Mouse (Mus musculus): ENCODE data around the gene Dysf. TPM values are rescaled to one million over a fixed set of nuclear protein-coding genes. Genes with fewer than 3 reads are reported as not detected.
A peak's percentile ranks its signal among the peaks of the same experiment; 100 is the strongest.

Gene Dysf
- total RNA-seq, 1 experiment from 2014 or later: 48.0 TPM

DNA sequence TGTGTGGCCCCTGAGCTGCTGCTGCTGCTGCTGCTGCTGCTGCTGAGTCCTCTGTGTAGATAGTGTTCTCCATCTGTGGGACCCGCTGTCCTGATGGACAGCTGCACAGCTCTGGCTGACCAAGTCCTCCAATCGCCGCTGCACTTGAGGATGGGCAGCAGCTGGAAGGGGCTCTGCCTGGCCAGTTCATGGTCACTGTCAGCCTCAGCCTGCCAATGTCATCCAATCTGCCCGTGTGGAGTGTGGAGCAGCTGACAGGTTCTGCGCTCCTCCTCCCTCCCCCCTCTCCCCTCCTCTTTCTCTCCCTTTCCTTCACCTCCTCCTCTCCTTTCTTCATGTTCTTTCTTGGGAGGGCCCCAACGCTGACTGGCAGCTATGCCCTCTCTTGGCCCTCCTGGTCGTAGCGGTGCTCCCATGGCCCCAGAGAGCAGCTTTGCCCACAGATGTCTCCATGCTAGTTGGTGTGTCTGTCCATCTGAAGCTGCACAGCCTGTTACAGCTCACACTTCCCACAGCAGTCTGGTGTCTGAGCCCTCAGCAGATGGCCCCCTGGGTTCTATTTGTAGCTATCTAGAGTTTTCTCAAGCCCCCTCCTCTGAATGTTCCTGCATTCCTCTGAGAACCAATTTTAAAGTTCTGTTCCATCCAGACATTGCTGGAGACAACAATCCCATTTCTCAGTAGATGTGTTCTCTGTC lies 223.8 kb downstream of the Dysf start:
- no peak for DNase-seq

DNA sequence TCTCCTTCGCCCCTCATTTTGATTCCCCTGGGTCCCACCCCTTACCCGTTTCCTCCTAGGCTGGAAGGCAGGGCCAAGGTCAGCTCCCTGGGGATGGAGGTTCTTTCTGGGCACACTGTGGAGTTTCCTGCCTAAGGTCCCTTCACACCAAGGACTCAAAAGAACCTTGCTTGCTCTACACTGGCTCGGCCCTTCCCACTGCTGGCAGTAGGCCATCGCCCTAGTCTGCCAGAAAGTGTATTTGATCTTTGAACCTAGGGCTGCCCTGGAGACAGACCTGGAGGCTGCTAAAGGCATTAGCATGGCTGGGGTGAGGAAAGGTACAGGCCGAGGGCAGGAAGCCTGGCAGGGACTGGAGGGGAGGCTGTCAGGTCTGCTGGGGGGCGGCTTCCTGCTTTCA lies 225.4 kb downstream of the Dysf start:
- peak; percentile 66 for DNase-seq

DNA sequence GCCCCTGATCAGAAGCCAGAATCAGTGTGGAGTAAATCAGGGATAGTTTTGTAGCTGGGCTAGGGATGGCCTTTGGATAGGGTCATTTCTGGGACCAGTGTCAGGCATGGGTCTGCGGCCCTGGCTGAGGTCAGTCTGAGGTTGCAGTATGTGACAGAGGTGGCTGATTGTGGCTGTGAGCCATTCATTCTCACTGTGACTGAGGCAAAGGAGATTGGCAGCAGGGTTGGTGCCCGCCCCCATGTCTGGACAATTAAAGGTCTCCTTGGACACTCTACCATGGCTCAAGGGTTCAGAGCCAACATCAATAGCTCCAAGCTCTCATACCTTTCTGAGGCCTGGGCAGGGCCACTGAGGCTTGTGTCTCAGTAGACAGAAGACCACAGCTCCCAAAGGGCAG lies 227.0 kb downstream of the Dysf start:
- DNase-seq: no peak

DNA sequence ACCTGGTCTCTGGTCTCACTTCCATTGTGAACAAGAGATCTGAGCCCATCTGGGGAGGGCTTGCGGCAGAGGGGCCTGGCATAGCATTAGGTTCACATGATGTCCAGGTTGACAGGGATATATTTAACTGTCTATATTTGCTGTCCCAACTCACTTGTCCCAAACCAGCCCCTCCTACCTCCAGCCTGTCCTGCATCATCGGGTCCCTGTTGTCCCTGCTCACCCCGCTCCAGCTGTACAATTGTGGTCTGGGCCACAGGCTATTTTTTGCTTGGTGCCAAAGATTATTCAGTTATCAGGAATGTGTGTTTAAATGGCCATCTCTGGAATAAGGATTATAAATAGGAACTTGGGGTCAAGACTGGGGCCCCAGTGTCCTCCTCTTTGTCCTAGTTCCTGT lies 235.0 kb downstream of the Dysf start:
- DNase-seq: no peak

DNA sequence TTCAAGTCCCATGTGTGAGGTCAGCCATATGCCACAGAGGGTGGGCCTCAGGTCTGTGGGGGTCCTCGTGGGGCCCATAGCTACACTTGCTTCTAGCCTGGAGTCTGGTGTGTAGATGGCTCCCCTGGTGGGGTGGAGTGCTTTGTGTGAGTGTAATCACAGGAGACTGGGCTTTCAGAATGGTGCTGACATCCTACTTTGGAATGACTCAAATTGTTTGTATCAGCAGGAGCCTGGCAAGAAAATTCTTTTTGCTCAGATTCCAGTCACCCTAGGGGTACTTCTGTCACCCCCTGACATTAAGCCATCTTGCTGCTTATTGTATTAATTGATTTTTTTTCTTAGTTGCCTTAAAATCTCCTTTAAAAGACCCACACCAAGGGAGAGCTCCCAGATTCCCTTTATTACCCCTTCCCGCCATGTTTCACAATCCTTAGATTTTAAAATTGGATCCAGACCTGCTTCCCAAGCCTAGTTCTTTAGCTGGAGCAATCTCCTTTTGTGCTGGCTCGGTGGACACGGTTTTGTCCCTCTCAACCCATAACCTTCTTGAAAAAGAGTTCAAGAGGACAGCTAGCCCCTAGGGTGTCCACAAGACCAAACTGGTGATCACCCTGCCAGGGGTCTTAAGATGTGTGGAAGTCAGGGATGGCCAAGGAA lies 237.8 kb downstream of the Dysf start:
- no peak for DNase-seq

DNA sequence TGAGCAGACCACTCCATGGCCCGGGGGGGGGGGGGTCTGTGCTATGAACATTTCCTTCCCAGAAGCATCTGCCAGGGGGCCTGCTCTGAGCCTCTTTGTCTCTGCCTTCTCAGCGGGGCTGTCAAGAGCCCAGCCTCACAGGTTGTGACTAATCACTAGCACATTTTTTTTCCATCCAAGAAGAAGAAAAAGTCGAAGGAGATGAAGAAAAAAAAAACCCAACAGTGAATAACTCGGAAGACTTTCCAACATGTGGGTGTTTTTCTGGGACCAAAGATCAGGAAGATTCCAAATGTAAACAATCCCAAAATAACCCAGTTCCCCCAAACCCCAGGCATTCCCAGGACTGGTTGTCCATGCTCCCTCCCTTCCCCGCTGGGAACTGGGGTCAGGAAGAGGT lies 238.6 kb downstream of the Dysf start:
- no peak for DNase-seq

Other genes starting within 250 kb of the Dysf start
- gene Ankrd53, start 245.9 kb upstream of the Dysf start, total RNA-seq (2021): 0.30 TPM in 1 of 2 replicates, not detected in the other
- gene Tex261, start 232.8 kb upstream of the Dysf start, total RNA-seq (2021): 108 and 125 TPM in 2 replicates
- 50.4 and 59.5 TPM in 2 replicates for gene Nagk, start 213.6 kb upstream of the Dysf start, total RNA-seq (2021)
- gene Paip2b, start 176.8 kb upstream of the Dysf start, total RNA-seq (2021): 21.1 and 28.2 TPM in 2 replicates
- gene Zfp638, start 141.5 kb upstream of the Dysf start, total RNA-seq (2021): 102 and 117 TPM in 2 replicates